Mouse (Mus musculus) kidney, adult 2 months (tissue): ENCODE measurements around the gene Gm10181. TPM values are rescaled to one million over a fixed set of nuclear protein-coding genes. Genes with fewer than 3 reads are reported as not detected.

Experiments
- DNase-seq: peaks from one replicate; pipeline ENCODE4 v3.0.0; 2021
- H3K27ac ChIP-seq: fragments of 200-500 bp; 2 replicates; pipeline ENCODE4 v1.5.1; 2012; ENCODE audit warnings: low read depth, low read length, control low read depth, inconsistent platforms; ENCODE audit not compliant: insufficient read depth
- H3K27me3 ChIP-seq: fragments of 200-500 bp; replicated peaks from 2 replicates; pipeline ENCODE4 v1.6.1; 2012; ENCODE audit warnings: mild to moderate bottlenecking, moderate library complexity, low read length, inconsistent platforms; ENCODE audit not compliant: control insufficient read depth, insufficient read depth
- H3K36me3 ChIP-seq: fragments of 200-500 bp; 2 replicates; pipeline ENCODE4 v1.6.1; 2012; ENCODE audit warnings: mild to moderate bottlenecking, moderate library complexity, low read length, inconsistent platforms; ENCODE audit not compliant: control insufficient read depth, insufficient read depth
- H3K4me1 ChIP-seq: fragments of 200-500 bp; 2 replicates; pipeline ENCODE4 v1.6.1; 2011; ENCODE audit warnings: low read length; ENCODE audit not compliant: control insufficient read depth, insufficient read depth
- H3K4me3 ChIP-seq: fragments of 200-500 bp; 2 replicates; pipeline ENCODE4 v1.5.1; 2011; ENCODE audit warnings: mild to moderate bottlenecking, low read depth, low read length, control low read depth; ENCODE audit not compliant: insufficient read depth
- CTCF ChIP-seq: fragments of 200-500 bp; conservative IDR thresholded peaks from 2 replicates; pipeline ENCODE4 v1.5.1; 2011; ENCODE audit warnings: low read depth, mild to moderate bottlenecking, control low read depth, low read length, moderate library complexity, mixed read lengths; ENCODE audit not compliant: insufficient read depth, insufficient read length
- POLR2A ChIP-seq: fragments of 200-500 bp; IDR thresholded peaks from one replicate; pipeline ENCODE4 v1.6.1; 2011; ENCODE audit warnings: low read depth, low read length, control low read depth
- WGBS: fragments of 180-500 bp; shearing (Covaris S2); methylation state at CpG from one replicate; pipeline ENCODE4 v1.1.7; 2018; 5-methylcytosine and 5-hydroxymethylcytosine counted together
- polyA plus RNA-seq: library from polyadenylated mRNA; depleted of rRNA; stranded (reverse); fragments of >200 nt; gene quantifications from 2 replicates; pipeline ENCODE4 v1.2.3, GENCODE M21; 2012

The Gm10181 gene
- polyA plus RNA-seq, 1 experiment: not detected

- Histone ChIP-seq H3K27ac (no peak overlapping the region), H3K4me1 (no peaks in the 10 kb centered on the region), H3K36me3 (no peaks in the 10 kb centered on the region), H3K4me3 (no peak overlapping the region), H3K27me3 (no peaks in the 10 kb centered on the region)
- TF ChIP-seq CTCF (no peak), POLR2A (no peak)
- no peak for DNase-seq
Observed at GRCm38 (mm10) chr9:25055650-25056376, 33.4 kb upstream of the Gm10181 start.

GRCm38 (mm10) chr9:25058726-25059125 is 30.5 kb upstream of the Gm10181 start:
- DNase-seq: peak; percentile 8
- H3K36me3 ChIP-seq: no peaks in the 10 kb centered on the region
- no peaks in the 10 kb centered on the region for H3K4me1 ChIP-seq
- TF ChIP-seq CTCF (no peak), POLR2A (no peak)
- H3K4me3 ChIP-seq: no peak overlapping the region
- H3K27ac ChIP-seq: no peak overlapping the region
- WGBS: 35% methylated on average over 2 of the region's 3 CpGs
- H3K27me3 ChIP-seq: no peaks in the 10 kb centered on the region

GRCm38 (mm10) chr9:25072666-25073065 is 16.6 kb upstream of the Gm10181 start:
- TF ChIP-seq POLR2A: no peak
- TF ChIP-seq CTCF: no peak
- no peaks in the 10 kb centered on the region for H3K27me3 ChIP-seq
- no peak for DNase-seq

GRCm38 (mm10) chr9:25075977-25076376 is 13.2 kb upstream of the Gm10181 start:
- Histone ChIP-seq H3K27ac (no peak overlapping the region), H3K36me3 (no peaks in the 10 kb centered on the region), H3K4me3 (no peak overlapping the region), H3K4me1 (no peaks in the 10 kb centered on the region), H3K27me3 (no peaks in the 10 kb centered on the region)
- TF ChIP-seq POLR2A: no peak
- no peak for DNase-seq
- WGBS: 53% methylated on average over 3 of the region's 3 CpGs

More at GRCm38 (mm10) chr9:25072666-25073065, 16.6 kb upstream of the Gm10181 start:
- H3K4me1 ChIP-seq: no peaks in the 10 kb centered on the region
- no peaks in the 10 kb centered on the region for H3K36me3 ChIP-seq
- no peak overlapping the region for H3K27ac ChIP-seq
- 86% methylated on average over 1 of the region's 1 CpGs for WGBS
- no peak overlapping the region for H3K4me3 ChIP-seq

- H3K36me3 ChIP-seq: no peaks in the 10 kb centered on the region
- no peaks in the 10 kb centered on the region for H3K4me1 ChIP-seq
- TF ChIP-seq POLR2A (no peak), CTCF (no peak)
- DNase-seq: no peak
- no peak overlapping the region for H3K4me3 ChIP-seq
- no peak overlapping the region for H3K27ac ChIP-seq
- WGBS: 83% methylated on average over 1 of the region's 1 CpGs
- no peaks in the 10 kb centered on the region for H3K27me3 ChIP-seq
Observed at GRCm38 (mm10) chr9:25076505-25076904, 12.7 kb upstream of the Gm10181 start.

GRCm38 (mm10) chr9:25090853-25091252 is 1.6 kb downstream of the Gm10181 start:
- Histone ChIP-seq H3K27ac (no peak overlapping the region), H3K27me3 (no peaks in the 10 kb centered on the region), H3K36me3 (no peaks in the 10 kb centered on the region), H3K4me3 (no peak overlapping the region), H3K4me1 (no peaks in the 10 kb centered on the region)
- DNase-seq: no peak
- TF ChIP-seq CTCF (no peak), POLR2A (no peak)
- WGBS: 37% methylated on average over 1 of the region's 1 CpGs

- no peak for TF ChIP-seq CTCF
- no peak for TF ChIP-seq POLR2A
- 92% methylated on average over 1 of the region's 1 CpGs for WGBS
- Histone ChIP-seq H3K27ac (no peak overlapping the region), H3K4me1 (no peaks in the 10 kb centered on the region), H3K36me3 (no peaks in the 10 kb centered on the region; the same call in 1 of the 2 replicates), H3K27me3 (no peaks in the 10 kb centered on the region), H3K4me3 (no peak overlapping the region)
- DNase-seq: no peak
Observed at GRCm38 (mm10) chr9:25102881-25103280, 13.7 kb downstream of the Gm10181 start.
